Mouse (Mus musculus): ENCODE results near the gene Mzt1.
"Not testable (repeated sequence)": the region's sequence is repeated elsewhere in the genome, so short reads cannot be mapped to it uniquely, and the experiment has no call there.

Gene Mzt1

DNA sequence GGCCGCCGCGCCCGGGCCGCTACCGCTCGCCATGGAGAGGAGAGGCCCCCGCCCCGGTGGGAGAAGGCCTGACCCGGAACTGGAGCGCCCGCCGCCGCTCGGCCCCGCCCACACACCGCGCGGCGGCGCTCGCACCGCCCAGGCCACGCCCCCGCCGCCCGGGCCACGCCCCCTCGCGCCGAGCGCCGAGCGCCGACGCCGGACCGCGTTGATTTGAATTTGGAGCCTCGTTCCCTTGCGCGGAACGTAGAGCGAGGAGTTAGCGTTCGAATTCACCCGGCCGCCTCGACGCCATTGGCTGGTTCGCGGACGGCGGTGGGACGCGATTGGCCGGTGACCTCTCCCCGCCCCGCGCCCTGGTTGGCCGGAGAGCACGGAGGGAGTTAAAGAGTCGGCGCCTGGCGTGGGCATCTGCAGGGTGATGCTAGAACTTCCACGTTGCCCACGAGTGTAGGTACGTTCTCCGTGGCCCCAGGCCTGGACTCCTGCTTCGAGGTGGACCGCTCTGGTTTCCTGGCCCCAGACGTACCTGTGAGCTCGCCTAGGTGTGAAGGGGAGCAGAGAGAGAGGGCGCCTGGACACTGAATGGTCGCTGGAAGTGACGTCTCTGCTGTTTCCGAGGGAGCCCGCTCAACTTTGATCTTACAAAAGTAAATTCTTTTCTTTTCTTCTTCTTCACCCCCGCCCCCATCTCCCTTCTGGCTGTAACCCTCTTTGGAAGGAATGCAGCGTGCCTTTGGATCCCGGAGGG, at the start of gene Mzt1, which contains the start of gene Bora:
TSS of gene Mzt1 (minus strand) at position 104 of the 751 bp plus-strand sequence.
TSS of gene Bora (plus strand) at position 192 of the 751 bp plus-strand sequence.
- peak; percentile 81 for DNase-seq (ENCODE audit: extremely low read depth, low read depth)

DNA sequence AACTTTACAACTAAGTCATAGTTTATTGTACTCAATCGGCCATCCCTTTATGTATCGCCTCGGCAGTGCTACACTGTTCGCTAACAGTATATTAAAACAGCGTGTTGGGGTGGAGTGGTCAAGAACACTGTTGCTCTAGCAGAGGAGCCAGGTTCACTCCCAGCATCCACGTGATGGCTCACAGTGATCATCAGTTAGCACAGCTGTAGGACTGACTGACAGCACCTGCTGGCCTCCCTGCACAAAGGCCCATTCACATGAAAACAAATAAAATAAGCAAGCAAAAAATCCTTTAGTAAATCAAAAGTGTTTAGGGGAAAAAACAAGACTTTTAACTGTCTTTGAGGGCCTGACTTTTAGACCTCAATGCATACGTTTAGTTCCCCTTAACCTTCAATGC, 43.0 kb upstream of the Mzt1 start:
- DNase-seq (ENCODE audit: extremely low read depth, low read depth): no peak

DNA sequence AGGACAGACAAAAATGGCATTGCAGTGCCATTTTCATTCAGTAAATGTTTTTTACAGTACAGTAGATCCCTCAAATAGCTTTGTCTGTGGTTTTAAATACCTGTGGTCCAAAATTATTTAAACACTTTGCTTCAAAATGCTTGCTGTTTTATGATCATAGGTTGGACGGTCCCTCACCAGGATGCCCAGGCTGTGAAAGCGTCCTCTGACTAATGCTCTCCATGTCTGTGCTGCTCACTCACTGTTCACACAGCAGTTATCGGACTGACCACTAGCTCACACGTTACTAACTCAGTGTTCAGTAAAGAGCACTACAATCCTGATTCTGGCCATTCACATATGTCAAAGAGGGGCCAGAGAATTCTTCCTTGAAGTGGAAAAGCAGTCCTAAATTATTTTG, 25.2 kb upstream of the Mzt1 start:
- DNase-seq (ENCODE audit: extremely low read depth, low read depth): no peak

DNA sequence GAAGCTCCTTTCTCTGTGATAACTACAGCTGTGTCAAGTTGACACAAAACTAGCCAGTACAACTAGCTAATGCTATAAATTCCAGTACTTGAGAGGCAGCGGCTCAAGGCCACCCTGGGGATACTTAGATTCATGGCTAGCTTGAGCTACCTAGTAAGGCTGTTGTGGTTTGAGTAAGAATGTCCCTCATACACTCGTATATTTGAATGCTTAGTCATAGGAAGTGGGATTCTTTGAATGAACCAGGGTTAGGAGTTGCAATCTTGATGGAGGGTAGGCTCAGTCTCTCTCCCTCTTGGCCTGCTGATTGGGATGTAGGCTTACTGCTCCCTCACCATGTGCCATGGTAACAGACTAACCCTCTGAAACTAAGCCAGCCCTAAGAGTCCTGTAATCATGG, 17.2 kb upstream of the Mzt1 start:
- DNase-seq (ENCODE audit: extremely low read depth, low read depth): no peak

DNA sequence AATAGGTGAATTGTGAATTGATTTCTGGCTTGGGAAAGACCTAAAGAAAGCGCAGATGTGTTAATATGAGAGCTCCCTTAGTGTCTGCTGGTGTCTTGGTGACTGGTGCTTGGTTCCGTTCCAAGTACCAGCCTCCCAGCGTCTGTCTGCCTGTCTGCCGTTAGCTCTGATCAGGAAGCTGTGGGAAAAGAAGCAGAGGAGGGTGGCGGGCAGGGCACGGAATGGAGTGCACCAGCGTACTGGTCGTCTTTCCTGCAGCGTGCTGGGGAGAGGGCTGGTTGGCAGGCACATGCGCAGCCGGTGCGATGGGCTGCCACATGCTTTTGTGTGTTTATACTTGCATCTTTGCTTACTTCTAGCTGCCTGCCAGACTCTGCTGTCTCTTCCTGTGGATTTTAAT, 14.7 kb upstream of the Mzt1 start:
- no peak for DNase-seq (ENCODE audit: extremely low read depth, low read depth)

DNA sequence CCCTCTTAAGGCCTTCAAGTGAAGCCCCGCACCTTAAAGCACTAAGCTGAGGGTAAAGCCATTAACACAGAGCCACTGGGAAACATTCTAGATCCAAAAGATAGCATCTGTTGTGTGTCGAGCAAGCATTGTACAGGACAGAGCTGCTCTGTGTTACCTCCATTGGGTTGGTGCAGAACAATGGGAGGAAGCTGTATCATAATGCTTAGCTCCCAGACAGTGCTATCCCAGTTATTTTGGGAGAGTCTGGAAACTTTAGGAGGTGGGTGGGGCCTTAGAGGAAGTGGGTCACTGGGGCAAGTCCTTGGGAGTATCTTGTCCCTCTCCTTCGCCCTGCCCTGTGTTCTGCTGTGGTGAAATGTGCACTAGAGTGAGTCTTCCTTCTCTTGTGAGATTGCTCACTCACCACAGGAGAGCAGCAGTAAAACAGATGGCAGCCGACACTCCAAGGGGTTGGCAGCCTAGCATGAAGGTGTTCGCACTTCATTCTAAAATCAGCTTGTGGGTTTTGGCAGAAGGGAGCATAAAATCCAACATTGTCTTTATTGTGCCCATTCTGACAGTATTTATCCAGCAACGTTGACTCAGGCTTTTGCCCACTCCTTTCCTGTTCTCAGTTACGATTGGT, 13.1 kb upstream of the Mzt1 start:
- no peak for DNase-seq (ENCODE audit: extremely low read depth, low read depth)

DNA sequence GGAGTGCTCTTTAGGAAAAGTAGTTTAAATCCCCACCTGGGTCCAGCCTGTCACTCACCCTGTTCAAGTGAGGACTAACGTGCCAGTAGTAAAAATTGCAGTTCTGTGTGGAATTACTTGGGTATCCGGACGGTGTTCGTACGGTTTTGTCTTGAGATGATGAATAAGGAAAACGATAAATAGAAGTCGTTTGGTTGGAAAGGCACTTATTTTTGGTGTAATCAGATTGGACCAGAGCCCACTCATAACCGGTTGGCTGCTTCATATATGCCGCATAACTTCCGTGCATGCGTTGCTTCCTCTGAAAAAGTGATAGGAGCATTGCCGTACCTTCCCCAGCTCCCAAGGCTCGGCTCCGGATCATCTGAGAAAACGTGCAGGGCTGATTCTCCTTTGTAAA, 848 bp upstream of the Mzt1 start:
- peak; percentile 76 for DNase-seq (ENCODE audit: extremely low read depth, low read depth)

DNA sequence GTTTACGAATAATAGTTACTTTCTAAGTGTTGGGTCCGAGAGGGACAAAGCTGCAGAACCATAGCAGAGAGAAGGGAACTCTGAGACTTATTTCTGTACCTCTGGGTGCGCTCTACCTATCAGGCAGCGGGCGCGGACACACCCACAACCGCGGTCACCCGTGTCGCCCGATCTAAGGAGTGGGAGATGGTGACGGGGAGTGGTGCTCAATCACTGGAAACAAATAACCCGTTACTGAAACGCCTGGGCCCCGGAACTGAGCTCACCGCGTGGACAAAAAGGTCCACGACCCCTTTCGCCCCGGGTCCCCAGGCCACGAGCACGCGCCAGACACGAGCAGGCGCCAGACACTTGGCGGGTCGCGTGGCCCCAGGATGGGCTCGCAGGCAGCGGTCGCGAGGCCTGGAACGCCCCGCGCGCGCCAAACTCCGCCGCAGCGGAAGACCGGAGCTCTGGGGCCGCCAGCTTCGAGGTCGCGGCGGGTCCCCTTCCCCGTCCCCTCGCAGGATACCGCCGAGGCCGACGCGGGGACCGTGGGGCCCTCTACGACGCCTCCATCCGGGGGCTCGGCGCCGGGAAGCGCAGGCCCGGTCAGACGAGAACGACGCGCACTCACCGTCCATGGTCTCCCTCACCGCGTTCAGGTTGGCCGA, 430 bp downstream of the Mzt1 start:
- peak; percentile 14 for DNase-seq (ENCODE audit: extremely low read depth, low read depth)

DNA sequence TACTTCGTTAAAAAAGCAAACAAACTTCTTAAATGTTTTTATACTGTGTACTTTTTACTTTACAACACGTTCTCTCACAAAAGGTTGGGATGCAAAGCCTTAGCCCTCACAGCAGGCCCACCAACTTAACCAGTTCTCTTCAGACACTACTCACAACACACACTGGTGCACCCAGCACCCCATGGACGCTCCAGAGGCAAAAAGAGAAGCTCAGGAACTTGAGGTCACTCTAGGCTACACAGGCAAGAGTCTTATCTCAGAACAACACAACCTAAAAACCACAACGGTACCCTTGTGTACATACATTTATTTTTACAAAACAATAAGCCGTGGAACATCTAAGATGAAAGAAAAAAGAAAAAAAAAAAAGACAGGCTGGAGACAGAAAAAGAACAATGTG, 1.2 kb downstream of the Mzt1 start:
- DNase-seq (ENCODE audit: extremely low read depth, low read depth): peak; percentile 47

DNA sequence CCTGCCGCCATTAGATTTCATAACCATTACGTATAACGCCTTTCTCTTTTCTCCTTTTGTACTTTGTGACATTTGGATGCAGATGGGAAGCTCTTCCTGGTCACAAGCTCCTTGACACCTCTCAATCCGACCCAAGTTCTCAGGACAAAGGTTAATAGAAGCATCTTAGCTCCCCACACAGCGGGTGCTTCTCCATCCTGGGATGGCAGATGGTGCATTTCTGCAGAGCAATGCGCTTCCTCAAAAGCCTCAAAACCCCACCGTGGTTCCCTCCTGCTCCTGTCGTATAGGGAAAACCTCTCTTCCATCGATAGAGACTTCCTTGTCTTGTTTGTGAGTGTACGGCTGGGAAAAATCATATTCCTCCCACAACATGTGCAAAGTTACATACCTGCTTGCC, 1.8 kb downstream of the Mzt1 start:
- peak; percentile 30 for DNase-seq (ENCODE audit: extremely low read depth, low read depth)

DNA sequence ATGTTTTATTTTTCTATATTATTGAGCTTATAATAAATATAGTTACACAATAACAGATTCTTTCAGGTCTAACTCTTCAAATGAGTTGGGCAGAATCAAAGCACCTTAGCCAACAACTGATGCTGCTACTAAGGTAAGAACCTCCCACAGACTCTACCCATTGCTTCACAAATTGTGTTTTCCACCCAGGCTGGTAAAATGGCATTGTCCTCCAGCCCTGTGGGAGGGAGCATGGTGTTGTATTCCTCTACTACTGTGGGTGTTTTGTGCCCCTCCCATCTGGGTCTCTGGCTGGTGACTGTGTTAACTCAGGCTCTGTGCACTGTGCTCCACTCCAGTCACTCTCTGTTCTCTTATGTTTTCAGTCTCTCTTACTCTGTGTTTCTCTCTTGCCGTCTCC, 2.4 kb downstream of the Mzt1 start:
- no peak for DNase-seq (ENCODE audit: extremely low read depth, low read depth)

DNA sequence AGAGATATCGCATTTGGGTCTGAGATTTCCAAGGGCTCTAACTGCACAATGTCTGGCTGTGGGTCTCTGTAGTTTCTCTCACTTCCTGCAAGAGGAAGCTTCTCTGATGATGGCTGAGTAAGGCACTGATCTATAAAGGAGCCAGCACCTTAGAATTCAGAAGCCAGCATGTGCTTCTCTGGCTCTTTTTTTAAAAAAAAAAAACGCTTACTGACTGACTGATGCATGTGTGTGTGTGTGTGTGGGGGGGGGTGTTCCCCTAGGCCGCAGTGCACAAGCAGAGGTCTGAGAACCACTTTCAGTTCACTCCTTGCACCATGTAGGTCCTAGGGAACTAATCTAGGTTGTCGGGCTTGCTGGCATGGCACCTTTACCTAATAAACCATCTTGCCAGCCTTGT, 4.5 kb downstream of the Mzt1 start:
- DNase-seq (ENCODE audit: extremely low read depth, low read depth): no peak

DNA sequence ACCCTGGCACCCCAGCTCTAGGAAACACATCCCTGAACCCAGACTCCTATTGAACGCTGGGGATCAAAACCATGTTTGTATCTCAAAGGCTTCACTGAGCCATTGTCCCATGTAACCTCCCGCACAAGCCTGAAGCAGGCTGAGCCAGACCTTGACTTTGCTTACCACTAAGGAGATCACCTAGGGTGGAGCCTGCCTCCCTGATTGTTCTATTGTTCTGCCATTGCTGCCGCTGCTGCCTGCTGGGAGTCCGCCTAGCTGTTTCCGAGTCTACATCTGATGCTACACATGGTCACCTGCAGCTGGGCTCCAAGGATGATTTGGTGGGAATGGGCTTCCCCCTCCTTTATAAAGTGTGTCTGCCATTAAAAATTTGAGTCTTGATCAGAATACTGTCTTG, 6.6 kb downstream of the Mzt1 start:
- not testable (repeated sequence) for DNase-seq (ENCODE audit: extremely low read depth, low read depth)

DNA sequence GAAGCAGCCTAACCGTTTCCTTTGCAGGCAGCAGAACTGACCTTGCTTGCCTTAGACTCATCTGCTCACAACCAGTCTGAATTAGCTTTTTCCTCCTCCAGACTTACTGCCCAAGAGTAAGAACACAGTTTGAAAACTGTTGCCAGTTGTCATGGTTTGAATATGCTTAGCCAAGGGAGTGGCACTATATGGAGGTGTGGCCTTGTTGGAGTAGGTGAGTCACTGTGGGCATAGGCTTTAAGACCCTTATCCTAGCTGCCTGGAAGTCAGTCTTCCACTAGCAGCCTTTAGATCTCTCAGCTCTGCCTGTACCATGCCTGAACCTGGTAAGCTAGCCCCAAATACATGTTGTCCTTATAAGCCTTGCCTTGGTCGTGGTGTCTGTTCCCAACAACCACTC, 8.2 kb downstream of the Mzt1 start:
- DNase-seq (ENCODE audit: extremely low read depth, low read depth): no peak

DNA sequence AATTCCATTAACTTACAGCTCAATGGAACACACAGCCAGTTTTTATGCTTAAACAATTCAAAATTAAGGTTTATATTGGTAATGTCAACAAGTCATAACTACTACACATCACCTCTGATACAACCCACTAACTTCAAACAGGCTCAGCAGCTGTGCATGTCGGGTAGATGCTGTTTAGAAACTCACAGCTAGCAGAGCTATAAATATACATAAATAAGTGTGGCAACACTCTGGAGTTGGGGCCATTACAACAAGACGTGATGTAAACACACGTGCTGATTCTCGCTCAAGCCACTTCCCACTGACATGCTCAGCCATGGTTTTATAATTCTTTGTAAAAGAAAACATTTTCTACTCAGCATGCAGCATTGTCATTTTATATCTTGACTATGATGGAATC, 9.9 kb downstream of the Mzt1 start:
- DNase-seq (ENCODE audit: extremely low read depth, low read depth): no peak

DNA sequence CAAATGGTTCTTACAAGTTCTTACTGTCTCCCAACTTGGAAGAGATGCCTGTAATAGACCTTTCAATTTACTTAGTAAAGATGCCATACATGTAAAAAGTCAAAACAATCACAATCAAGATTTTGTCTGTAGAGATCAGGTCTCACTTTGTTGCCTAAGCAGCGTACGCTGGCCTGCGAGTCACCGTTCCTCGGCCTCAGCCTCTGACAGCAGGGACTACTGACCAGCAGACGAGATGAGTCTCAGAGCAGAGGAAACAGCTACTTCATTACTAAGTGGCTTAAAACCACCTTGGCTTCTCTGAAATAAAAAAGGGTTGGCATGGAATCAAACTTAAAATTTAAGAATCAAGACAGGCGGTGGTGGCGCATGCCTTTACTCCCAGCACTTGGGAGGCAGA, 11.1 kb downstream of the Mzt1 start:
- not testable (repeated sequence) for DNase-seq (ENCODE audit: extremely low read depth, low read depth)

DNA sequence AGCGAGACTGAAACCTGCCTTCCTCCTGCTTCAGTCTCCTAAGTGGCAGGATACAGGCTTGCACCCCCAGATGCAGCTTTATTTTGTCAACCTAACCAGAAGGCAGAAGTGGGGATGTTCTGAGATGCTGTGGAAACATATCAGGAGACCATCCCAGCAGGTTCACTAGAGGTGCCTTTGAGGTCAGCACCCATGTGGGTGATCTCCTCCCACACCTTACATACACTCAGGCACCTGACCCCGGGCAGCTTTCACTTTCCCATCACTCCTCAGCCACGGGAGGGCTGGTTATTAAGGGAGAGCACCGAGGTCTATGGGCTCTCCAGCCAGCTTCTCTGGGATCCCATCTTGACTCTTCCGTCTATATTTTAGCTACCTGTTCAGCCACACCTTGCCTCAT, 13.3 kb downstream of the Mzt1 start:
- no peak for DNase-seq (ENCODE audit: extremely low read depth, low read depth)

DNA sequence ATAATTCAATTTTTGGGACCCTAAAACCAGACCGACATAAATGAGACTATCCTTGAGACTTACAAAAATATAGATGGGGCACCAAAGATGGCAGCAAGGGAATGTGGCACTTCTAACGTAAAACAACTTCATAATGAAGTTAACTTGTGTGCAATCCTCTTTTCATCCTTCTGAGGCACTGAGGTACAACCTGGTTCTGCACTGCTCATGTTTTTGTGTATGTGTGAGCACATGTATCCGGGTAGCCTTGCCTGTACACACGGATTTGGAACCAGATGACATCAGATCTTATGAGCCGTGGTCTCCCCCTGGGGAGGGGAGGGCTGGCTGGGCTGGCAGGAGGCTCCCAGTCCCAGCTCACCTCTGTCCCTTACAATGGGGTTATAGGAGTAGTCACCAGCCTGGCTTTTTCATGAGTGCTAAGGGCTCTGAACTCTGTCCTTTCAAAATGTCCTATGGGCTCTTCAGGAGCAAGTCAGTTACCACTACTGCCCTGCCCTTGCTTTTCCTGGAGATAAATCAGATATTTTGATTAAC, 14.5 kb downstream of the Mzt1 start:
- no peak for DNase-seq (ENCODE audit: extremely low read depth, low read depth)

DNA sequence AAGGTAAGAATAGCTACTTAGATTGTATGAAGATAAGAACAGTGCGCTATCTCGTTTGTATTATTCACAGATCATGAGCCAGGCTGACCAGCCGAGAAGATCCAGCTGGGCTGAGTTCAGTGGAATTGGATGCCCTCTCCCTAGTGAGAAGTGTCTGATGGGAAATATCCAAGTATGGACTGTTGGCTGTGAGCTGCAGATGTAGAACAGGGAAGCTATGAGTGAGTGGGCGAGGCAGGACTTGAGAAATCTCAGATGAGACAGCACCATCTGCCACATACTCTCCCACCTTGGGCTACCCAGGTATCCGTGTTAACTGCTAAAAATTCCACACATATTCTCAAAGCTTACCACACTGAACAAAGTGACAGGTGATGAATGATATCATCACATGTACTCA, 15.9 kb downstream of the Mzt1 start:
- DNase-seq (ENCODE audit: extremely low read depth, low read depth): no peak

DNA sequence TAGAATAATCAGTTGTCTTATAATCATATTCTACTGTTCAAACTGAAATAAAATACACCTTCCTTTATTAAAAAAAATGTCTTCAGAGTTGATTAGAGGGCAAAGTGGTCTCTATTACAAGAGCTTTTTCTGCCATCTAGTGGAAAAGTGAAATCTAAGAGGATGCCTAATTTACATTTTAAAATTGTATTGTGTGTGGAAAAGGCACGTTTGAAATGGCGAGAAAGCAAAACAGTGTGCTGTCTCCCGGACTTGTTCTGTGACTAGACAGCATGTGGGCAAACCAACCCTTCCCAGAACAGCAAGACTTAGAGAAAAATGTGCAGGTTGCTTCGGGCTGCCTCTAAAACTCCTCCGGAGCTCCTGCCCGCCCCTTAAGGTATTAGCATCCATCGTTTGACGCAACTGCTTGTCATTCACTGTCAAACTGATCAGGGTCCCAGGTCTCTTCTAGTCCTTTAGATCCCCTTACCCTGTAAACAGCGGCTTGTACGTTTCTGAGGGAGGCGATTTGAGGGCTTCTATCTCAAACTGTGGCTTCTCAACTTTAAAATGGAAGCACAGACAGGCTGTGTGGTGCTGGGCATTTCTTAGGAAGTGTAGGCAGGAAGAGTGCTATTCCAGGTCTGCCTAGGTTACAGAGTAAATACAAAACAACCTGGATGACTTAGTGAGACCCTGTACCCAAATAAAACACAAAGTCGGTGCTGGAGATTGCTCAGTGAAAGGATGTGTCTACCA, 23.4 kb downstream of the Mzt1 start:
- no peak for DNase-seq (ENCODE audit: extremely low read depth, low read depth)

DNA sequence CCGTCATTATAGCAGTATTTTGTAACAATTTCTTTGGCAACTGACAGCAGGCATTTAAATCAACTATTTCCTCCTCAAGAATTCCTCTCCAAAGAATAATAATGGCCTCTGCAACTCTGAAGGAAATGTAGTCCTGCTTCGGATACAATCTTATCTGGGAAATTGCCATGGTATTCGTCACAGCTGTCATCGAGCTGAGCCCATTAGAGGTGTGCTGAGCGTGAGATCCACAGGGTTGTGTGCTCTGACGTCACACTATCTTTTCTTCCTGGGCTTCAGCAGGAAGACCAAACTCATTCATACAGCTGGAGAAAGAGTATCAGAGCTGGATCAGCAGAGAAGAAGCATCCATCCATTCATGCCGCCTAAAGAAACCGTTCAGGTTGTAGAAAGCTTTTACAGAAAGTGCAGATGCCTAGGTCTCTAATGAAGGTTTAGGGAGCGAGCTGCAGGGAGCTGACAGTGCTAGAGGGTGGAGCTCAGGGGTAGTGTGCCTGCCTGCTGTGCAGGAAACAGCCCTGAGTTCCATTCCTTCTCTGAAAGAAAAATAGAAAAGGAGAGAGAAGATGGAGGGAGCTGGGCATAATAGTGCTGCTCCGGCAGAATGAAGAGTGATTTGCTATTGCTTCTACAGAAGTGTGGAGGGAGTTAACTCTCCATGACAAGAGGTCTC, 26.7 kb downstream of the Mzt1 start:
- DNase-seq (ENCODE audit: extremely low read depth, low read depth): no peak
